Mouse (Mus musculus) forebrain, embryonic 13.5 days (tissue): ENCODE measurements around the gene Ano2. TPM values are rescaled to one million over a fixed set of nuclear protein-coding genes. Genes with fewer than 3 reads are reported as not detected.

Experiments used
- ATAC-seq: fragments of 200-750 bp; cut with Nextera tagmentation; 2 replicates; pipeline ENCODE4 v1.8.0; 2017
- H3K27ac ChIP-seq: fragments of 300-500 bp; sonication (generic); 2 replicates; pipeline ENCODE4 v1.5.1; 2015; ENCODE audit warnings: inconsistent platforms, mild to moderate bottlenecking, moderate library complexity
- H3K27me3 ChIP-seq: fragments of 300-500 bp; sonication (generic); 2 replicates; pipeline ENCODE4 v1.6.1; 2015; ENCODE audit warnings: mild to moderate bottlenecking, inconsistent platforms
- H3K36me3 ChIP-seq: fragments of 300-500 bp; sonication (generic); 2 replicates; pipeline ENCODE4 v1.6.1; 2015; ENCODE audit warnings: mild to moderate bottlenecking, inconsistent platforms; ENCODE audit not compliant: poor library complexity, severe bottlenecking
- H3K4me1 ChIP-seq: fragments of 300-500 bp; sonication (generic); 2 replicates; pipeline ENCODE4 v1.6.1; 2015; ENCODE audit warnings: inconsistent platforms
- H3K4me2 ChIP-seq: fragments of 300-500 bp; sonication (generic); 2 replicates; pipeline ENCODE4 v1.6.1; 2015; ENCODE audit warnings: inconsistent platforms, mild to moderate bottlenecking, moderate library complexity
- H3K4me3 ChIP-seq: fragments of 300-500 bp; sonication (generic); 2 replicates; pipeline ENCODE4 v1.5.1; 2015; ENCODE audit warnings: mild to moderate bottlenecking, inconsistent platforms
- H3K9ac ChIP-seq: fragments of 300-500 bp; sonication (generic); 2 replicates; pipeline ENCODE4 v1.6.1; 2015; ENCODE audit warnings: mild to moderate bottlenecking, inconsistent platforms
- H3K9me3 ChIP-seq: fragments of 300-500 bp; sonication (generic); replicated peaks from 2 replicates; pipeline ENCODE4 v1.6.1; 2016; ENCODE audit warnings: inconsistent platforms
- WGBS: fragments of 180-500 bp; shearing (Covaris S2); methylation state at CpG from one replicate; pipeline ENCODE4 v1.1.7; 2015; 5-methylcytosine and 5-hydroxymethylcytosine counted together
- polyA plus RNA-seq: library from polyadenylated mRNA; unstranded; fragments of >200 nt; fragmentation: Nextera tagmentation; extraction: Ambion mirVana; gene quantifications from 2 replicates; pipeline ENCODE4 v1.2.1, GENCODE M21; 2015

The Ano2 gene
- polyA plus RNA-seq, 1 experiment from 2014 or later = not detected

DNA sequence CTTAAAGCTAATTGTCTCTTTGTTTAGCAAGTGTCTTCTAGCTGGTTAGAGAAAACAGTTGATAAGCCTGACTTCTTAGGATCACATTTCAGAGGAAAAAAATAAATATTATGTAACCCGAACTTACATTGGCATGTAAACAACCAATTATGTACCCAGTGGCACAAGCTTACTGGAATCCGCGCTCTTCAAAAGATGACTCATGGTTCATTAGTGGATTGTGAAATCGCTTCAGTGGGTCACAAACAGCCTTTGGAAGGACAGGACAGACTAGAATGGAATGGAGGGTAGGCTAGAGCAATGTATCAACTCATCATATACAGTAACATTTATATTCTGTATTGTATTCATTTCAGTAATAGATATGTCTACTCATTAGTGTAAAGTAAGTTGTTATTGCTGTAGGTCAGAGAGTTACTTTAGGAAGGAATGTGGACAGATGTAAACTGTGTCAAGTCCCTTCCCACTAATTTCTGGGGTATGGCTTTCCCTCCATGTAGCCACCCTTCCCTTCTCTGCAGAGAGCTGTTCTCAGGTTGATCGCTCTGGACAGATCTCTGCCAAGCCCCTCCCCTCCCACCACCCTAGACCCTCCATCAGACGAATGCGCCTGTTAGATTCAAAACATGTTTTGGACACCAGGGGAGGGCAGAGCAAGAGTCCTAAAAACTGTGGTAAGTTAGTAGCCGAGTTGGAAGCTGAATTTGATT is 343.6 kb downstream of the Ano2 start:
- no peak for ATAC-seq
- WGBS = 61% methylated on average over 8 of the region's 8 CpGs
- Histone ChIP-seq H3K27me3 (no peaks in the 10 kb centered on the region), H3K4me3 (no peak overlapping the region), H3K36me3 (no peaks in the 10 kb centered on the region), H3K9ac (no peak overlapping the region), H3K4me2 (no peak overlapping the region), H3K4me1 (peaks cover 5% of the 10 kb centered on the region; the same call in 1 of the 2 replicates), H3K9me3 (no peaks in the 10 kb centered on the region), H3K27ac (no peak overlapping the region)

DNA sequence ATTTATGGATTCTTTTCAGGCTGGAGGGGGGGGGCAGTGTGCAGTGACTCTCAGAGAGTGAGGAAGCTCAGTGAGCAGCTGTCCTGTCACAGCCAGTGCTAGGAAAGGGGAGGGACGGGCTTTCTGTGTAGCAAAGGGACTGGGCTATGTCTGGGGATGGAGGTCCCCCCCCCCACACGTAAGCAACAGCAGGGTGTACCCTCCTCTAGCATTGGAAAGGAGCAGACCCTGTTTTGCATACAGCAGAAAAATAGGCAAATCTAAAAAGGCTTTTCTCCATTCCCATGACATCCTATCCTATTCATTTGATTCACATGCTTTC is 344.1 kb downstream of the Ano2 start:
- H3K4me3 ChIP-seq = no peak overlapping the region
- no peaks in the 10 kb centered on the region for H3K9me3 ChIP-seq
- no peak overlapping the region for H3K4me2 ChIP-seq
- H3K36me3 ChIP-seq = no peaks in the 10 kb centered on the region
- no peak overlapping the region for H3K9ac ChIP-seq
- 25% methylated on average over 2 of the region's 2 CpGs for WGBS
- no peak overlapping the region; the same call in 1 of the 2 replicates for H3K27ac ChIP-seq
- ATAC-seq = peak; percentile 38
- no peaks in the 10 kb centered on the region for H3K27me3 ChIP-seq
- H3K4me1 ChIP-seq = peaks cover 5% of the 10 kb centered on the region; the same call in 1 of the 2 replicates

DNA sequence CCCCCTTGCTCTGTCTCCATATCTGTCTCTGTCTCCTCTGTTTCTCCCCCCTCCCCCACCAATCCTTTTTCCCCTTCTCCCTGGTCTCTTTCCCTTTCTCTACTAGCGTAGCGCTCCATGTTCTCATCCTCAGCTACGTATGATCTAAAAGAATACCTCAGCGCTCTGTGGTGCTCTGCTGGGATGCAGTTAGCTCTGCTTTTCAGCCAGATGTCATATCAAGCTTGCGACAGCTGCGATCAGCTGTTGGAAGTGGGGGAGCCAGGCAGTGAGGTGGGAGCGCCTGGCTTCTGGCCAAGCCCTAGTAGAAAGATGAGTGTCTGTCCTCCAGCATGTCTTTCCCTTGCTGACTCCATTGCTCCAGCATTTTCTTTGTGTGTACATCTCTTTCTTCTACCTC is 344.5 kb downstream of the Ano2 start:
- Histone ChIP-seq H3K4me2 (no peak overlapping the region), H3K27ac (no peak overlapping the region), H3K36me3 (no peaks in the 10 kb centered on the region), H3K4me1 (peaks cover 5% of the 10 kb centered on the region; the same call in 1 of the 2 replicates), H3K9me3 (no peaks in the 10 kb centered on the region), H3K27me3 (no peaks in the 10 kb centered on the region), H3K9ac (no peak overlapping the region), H3K4me3 (no peak overlapping the region)
- WGBS = 71% methylated on average over 7 of the region's 7 CpGs
- peak; percentile 59 for ATAC-seq

DNA sequence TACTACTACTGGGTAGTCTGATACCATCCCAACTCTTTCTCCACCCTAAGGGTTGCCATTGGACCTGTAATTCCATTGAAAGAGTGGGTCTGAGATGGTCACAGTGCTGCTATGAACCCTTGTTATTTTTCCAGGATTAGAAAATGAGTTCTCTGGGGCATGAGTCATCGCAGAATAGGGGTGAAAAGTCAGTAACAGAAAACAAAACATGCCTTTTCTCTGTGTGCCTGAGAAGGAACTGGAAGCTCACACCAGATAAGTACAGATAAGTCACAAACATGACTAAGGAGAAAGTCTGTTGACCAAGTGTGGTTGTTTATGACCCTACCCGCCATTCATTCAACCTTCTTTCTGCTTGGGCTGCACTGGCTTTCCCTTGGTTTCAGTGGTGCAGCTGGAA is 345.4 kb downstream of the Ano2 start:
- Histone ChIP-seq H3K27ac (no peak overlapping the region), H3K9me3 (no peaks in the 10 kb centered on the region), H3K36me3 (no peaks in the 10 kb centered on the region), H3K9ac (no peak overlapping the region), H3K4me2 (no peak overlapping the region), H3K4me3 (no peak overlapping the region), H3K4me1 (peaks cover 5% of the 10 kb centered on the region; the same call in 1 of the 2 replicates), H3K27me3 (no peaks in the 10 kb centered on the region)
- ATAC-seq = no peak
- WGBS = 84% methylated on average over 2 of the region's 2 CpGs

DNA sequence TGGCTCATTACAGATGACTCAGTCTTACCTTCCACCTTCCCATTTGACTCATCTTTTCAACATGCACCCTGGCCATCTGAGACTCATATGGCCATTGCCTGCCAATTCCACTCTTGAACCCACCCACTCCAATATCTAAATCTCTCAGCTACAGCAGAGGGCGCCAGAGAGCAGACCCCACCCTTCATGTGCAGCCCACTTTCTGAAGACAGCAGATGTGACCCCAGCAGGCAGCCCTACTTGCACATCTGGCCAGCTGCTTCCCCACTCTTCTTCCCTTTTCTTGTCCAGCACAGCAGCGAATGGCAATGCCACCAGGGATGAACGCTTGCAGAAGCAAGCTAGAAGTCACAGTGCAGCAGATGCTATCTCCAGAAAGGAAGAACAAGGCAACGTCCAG is 355.7 kb downstream of the Ano2 start:
- Histone ChIP-seq H3K4me2 (no peak overlapping the region), H3K27ac (no peak overlapping the region), H3K27me3 (no peaks in the 10 kb centered on the region), H3K4me1 (no peaks in the 10 kb centered on the region), H3K9me3 (no peaks in the 10 kb centered on the region), H3K36me3 (no peaks in the 10 kb centered on the region), H3K9ac (no peak overlapping the region), H3K4me3 (no peak overlapping the region)
- ATAC-seq = no peak
- 54% methylated on average over 4 of the region's 4 CpGs for WGBS

DNA sequence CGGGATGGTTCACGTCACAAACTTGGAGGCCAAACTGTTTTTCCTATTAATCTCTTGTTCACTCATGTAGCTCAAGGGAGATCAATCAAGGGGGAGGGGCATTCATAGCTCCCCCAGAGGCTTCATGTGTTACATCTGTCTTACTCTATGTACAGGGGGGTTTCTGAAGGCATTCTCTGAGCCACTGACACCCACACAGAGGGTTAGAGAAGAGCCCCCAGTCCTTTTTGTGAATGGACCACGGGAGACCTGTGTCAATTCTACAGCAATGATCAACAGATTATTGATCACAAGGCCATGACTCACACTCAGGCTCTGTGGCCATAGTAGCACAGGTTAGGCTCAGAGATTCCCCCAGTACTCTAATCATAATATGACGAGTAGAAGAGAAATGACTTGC is 358.0 kb downstream of the Ano2 start:
- H3K27me3 ChIP-seq = no peaks in the 10 kb centered on the region
- H3K4me2 ChIP-seq = no peak overlapping the region
- no peak overlapping the region for H3K4me3 ChIP-seq
- 77% methylated on average over 4 of the region's 4 CpGs for WGBS
- no peak overlapping the region for H3K9ac ChIP-seq
- no peaks in the 10 kb centered on the region for H3K36me3 ChIP-seq
- H3K27ac ChIP-seq = no peak overlapping the region
- H3K4me1 ChIP-seq = no peaks in the 10 kb centered on the region
- ATAC-seq = no peak
- H3K9me3 ChIP-seq = no peaks in the 10 kb centered on the region

DNA sequence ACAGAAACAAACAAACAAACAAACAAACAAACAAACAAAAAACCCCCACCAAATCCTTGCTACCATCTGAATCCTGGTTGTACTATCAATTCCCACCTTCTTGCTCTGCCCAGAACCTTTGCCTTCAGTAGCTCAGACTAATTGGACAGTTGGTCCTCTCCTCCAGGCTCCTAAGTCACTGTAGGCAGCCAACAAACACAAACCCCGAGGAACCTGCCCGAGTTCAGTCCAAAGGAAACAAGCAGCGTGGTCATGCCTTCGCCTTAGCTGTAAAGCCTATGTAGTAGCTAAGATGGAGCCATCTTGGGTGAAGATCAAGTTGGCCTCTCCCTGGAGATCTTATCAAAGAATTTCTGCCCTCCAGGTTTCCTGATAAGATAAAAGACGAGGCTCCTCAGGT is 362.9 kb downstream of the Ano2 start:
- Histone ChIP-seq H3K27ac (no peak overlapping the region), H3K4me2 (no peak overlapping the region), H3K4me3 (no peak overlapping the region), H3K36me3 (no peaks in the 10 kb centered on the region), H3K9ac (no peak overlapping the region), H3K9me3 (no peaks in the 10 kb centered on the region), H3K4me1 (no peaks in the 10 kb centered on the region), H3K27me3 (no peaks in the 10 kb centered on the region)
- ATAC-seq = no peak
- 93% methylated on average over 5 of the region's 5 CpGs for WGBS

DNA sequence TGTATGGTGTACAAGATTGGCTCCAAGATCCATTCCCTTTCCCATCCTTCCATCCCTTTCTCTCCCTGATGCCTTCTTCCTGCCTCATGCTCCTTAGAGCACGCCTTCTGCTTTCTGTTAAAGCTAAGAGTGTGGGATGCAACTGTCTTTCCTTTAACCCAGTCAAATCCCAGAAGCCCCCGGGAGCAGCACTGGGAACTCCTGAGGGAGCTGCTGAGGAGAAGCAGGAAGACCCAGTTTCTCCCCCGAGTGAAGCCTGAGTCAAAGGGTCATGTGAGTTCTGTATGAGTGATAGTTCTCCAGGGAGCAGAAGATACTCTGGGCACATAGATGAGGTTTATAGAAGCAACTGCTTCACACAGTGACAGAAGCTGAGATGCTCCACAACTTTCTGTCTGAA is 367.5 kb downstream of the Ano2 start:
- no peaks in the 10 kb centered on the region for H3K4me1 ChIP-seq
- no peak overlapping the region for H3K9ac ChIP-seq
- H3K9me3 ChIP-seq = no peaks in the 10 kb centered on the region
- H3K4me3 ChIP-seq = no peak overlapping the region
- WGBS = 83% methylated on average over 3 of the region's 3 CpGs
- H3K27ac ChIP-seq = no peak overlapping the region
- H3K4me2 ChIP-seq = no peak overlapping the region
- no peaks in the 10 kb centered on the region for H3K27me3 ChIP-seq
- H3K36me3 ChIP-seq = no peaks in the 10 kb centered on the region
- ATAC-seq = no peak

DNA sequence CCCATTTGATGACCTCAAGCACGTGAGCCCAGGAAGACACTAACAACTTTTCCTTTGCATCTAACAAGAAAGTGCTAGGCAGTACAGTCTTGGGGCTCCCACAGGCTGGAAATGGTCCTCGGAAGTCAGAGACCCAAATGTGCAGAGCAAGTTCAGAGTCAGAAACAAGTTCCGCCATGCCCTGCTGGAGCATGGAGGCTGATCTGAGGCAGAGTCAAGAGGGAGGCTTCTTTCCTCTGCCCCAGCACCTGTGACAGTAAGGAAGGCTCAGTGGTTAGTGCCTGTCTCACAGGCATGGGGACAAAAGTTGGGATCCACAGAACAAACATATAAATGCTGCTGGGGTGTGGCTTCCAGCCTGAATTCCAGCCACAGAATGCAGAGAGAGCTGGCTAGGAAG is 390.3 kb downstream of the Ano2 start:
- WGBS = 83% methylated on average over 3 of the region's 3 CpGs
- H3K27me3 ChIP-seq = no peaks in the 10 kb centered on the region
- no peak for ATAC-seq
- H3K9ac ChIP-seq = no peak overlapping the region
- no peaks in the 10 kb centered on the region for H3K9me3 ChIP-seq
- no peak overlapping the region for H3K4me3 ChIP-seq
- H3K36me3 ChIP-seq = no peaks in the 10 kb centered on the region
- H3K4me2 ChIP-seq = no peak overlapping the region
- H3K4me1 ChIP-seq = no peaks in the 10 kb centered on the region
- H3K27ac ChIP-seq = no peak overlapping the region

DNA sequence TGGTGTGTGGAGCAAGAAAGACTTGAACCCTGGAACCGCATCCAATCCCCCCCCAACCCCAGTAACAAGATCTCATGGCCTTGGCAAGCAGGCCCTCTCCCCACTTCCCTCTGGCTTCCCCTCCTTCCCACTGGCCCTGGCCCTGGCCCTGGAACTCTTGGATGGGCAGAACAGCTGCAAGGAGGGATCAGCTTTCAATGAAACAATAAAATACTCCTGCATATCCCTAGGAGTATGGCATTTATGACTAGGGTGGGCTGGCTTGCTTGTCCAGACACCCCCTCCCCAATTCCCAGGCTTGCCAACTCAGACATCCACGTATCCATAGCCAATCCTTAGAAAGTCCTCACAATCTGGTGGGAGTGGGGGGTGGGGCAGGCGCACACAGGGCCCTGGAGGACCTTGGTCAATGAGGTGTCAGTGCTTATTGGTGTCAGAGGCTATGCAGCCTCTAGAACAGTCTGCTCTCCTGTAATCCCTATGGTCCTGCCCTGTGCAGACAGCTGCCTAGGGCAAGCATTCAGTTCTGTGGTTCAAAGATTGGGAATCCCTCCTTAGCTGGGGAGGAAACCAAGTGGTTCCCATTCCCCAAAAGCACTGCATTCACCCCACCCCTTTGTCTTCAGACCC is 396.2 kb downstream of the Ano2 start:
- Histone ChIP-seq H3K9me3 (no peaks in the 10 kb centered on the region), H3K9ac (no peak overlapping the region)
- 80% methylated on average over 3 of the region's 3 CpGs for WGBS

DNA sequence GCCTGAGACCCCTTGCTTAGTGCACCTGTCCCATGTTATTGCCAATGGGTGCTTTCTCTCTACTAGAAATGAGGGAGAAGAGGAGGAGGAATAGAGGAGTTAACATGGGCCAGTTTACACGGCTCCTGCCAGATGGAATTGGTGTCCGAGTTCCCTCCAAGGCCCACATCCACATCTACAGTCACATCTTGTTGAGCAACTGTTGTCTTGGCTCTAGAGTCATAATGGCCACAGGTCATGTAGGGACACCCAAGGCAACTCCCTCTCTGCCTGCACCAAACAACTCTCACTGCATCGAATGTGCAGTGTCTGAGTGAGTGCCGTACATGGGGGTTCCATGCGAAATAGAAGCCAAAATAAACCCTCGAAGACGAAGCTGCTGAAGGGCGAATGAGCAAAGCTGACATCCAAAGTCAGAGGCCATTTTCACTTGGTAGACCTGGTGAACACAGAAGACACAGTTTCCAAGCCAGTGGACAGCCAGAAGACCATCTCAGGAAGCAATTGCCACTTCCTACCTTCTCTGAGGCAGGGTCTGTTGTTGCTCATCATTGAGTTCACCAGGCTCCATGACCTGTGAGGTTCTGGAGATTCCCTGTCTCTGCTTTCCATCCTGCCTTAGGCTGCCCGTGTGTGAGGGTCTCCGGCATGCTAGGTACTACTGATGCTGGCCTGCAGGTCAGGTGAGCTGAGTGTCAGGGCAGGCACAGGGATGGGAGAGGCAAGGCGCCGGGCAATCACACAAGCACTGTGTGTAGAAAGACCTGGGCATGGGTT is 398.5 kb downstream of the Ano2 start:
- no peak overlapping the region for H3K9ac ChIP-seq
- no peaks in the 10 kb centered on the region for H3K9me3 ChIP-seq
- H3K4me1 ChIP-seq = no peaks in the 10 kb centered on the region
- no peaks in the 10 kb centered on the region for H3K36me3 ChIP-seq
- no peak for ATAC-seq
- H3K27ac ChIP-seq = no peak overlapping the region
- H3K4me2 ChIP-seq = no peak overlapping the region
- WGBS = 95% methylated on average over 12 of the region's 12 CpGs
- no peaks in the 10 kb centered on the region for H3K27me3 ChIP-seq
- no peak overlapping the region for H3K4me3 ChIP-seq

More for the DNA sequence above, 396.2 kb downstream of the Ano2 start:
- no peaks in the 10 kb centered on the region for H3K27me3 ChIP-seq
- no peak overlapping the region for H3K4me3 ChIP-seq
- ATAC-seq = no peak
- no peaks in the 10 kb centered on the region for H3K4me1 ChIP-seq
- H3K4me2 ChIP-seq = no peak overlapping the region
- no peak overlapping the region for H3K27ac ChIP-seq
- H3K36me3 ChIP-seq = no peaks in the 10 kb centered on the region
